Mouse (Mus musculus) frontal cortex, postnatal 36 days (tissue): ENCODE data around the gene Olfr1336.
"Not testable (repeated sequence)": the region's sequence is repeated elsewhere in the genome, so short reads cannot be mapped to it uniquely, and the experiment has no call there.

Source experiments
- DNase-seq, 2 experiments: peaks; one replicate each; pipeline ENCODE4 v3.0.0; 2022; ENCODE audit warnings: low spot score in 2 of 2

Olfr1336 gene

GRCm38 (mm10) chr7:6455868-6456267 is at the start of gene Olfr1336:
Olfr1336 (plus strand) TSS chr7:6456168.
- DNase-seq = no peak

- peak; percentile 60 to 73 for DNase-seq
Observed at GRCm38 (mm10) chr7:6410043-6410442, 45.9 kb upstream of the Olfr1336 start, which contains the start of gene Gm20715. Gm20715 (plus strand) TSS chr7:6410277.

- peak; percentile 16 to 19 for DNase-seq
Observed at GRCm38 (mm10) chr7:6414626-6415441, 41.1 kb upstream of the Olfr1336 start.

- no peak for DNase-seq
Observed at GRCm38 (mm10) chr7:6415442-6415787, 40.6 kb upstream of the Olfr1336 start.

- DNase-seq = peak; percentile 43 to 54
Observed at GRCm38 (mm10) chr7:6419894-6420293, 36.1 kb upstream of the Olfr1336 start.

GRCm38 (mm10) chr7:6429381-6429780 is 26.6 kb upstream of the Olfr1336 start:
- no peak for DNase-seq

- no peak for DNase-seq
Observed at GRCm38 (mm10) chr7:6430342-6430741, 25.6 kb upstream of the Olfr1336 start.

- no peak for DNase-seq
Observed at GRCm38 (mm10) chr7:6438388-6438787, 17.6 kb upstream of the Olfr1336 start, which contains the start of gene Olfr1344. Olfr1344 (plus strand) TSS chr7:6438688.

- no peak for DNase-seq
Observed at GRCm38 (mm10) chr7:6441173-6441572, 14.8 kb upstream of the Olfr1336 start.

- DNase-seq = no peak
Observed at GRCm38 (mm10) chr7:6447771-6448170, 8.2 kb upstream of the Olfr1336 start.

GRCm38 (mm10) chr7:6456399-6456798 is 431 bp downstream of the Olfr1336 start:
- DNase-seq = no peak

- no peak for DNase-seq
Observed at GRCm38 (mm10) chr7:6466951-6467350, 11.0 kb downstream of the Olfr1336 start, which contains the start of gene Olfr1346. Olfr1346 (plus strand) TSS chr7:6467101.

GRCm38 (mm10) chr7:6477633-6478032 is 21.7 kb downstream of the Olfr1336 start:
- not testable (repeated sequence) for DNase-seq

GRCm38 (mm10) chr7:6486841-6487240 is 30.9 kb downstream of the Olfr1336 start, which contains the start of gene Olfr5:
Olfr5 (minus strand) TSS chr7:6486941.
- DNase-seq = no peak

GRCm38 (mm10) chr7:6499655-6500054 is 43.7 kb downstream of the Olfr1336 start, which contains the start of gene Olfr1347:
Olfr1347 (minus strand) TSS chr7:6499755.
- no peak for DNase-seq

- no peak for DNase-seq
Observed at GRCm38 (mm10) chr7:6508648-6509047, 52.7 kb downstream of the Olfr1336 start, which contains the start of gene Olfr1348. Olfr1348 (minus strand) TSS chr7:6508748.
